Mouse (Mus musculus): ENCODE data around the gene Tmem117. TPM values are rescaled to one million over a fixed set of nuclear protein-coding genes. Genes with fewer than 3 reads are reported as not detected.

The Tmem117 gene
- polyA plus RNA-seq, 1 experiment = 0.42 TPM

GRCm38 (mm10) chr15:95068799-95069198 lies 439.8 kb downstream of the Tmem117 start:
- DNase-seq = no peak
- no peak overlapping the region for H3K27ac ChIP-seq (ENCODE audit: control insufficient read depth, insufficient read depth, low read length)
- no peak overlapping the region for H3K4me3 ChIP-seq (ENCODE audit: control insufficient read depth, insufficient read depth, low read length)
- WGBS = 97% methylated on average over 1 of the region's 1 CpGs
- no peaks in the 10 kb centered on the region for H3K36me3 ChIP-seq (ENCODE audit: control insufficient read depth, insufficient read depth, low read length)
- no peaks in the 10 kb centered on the region for H3K4me1 ChIP-seq (replicated peaks; ENCODE audit: control insufficient read depth, insufficient read depth, low read length)
- no peaks in the 10 kb centered on the region for H3K27me3 ChIP-seq (ENCODE audit: control insufficient read depth, insufficient read depth, low read length)
- TF ChIP-seq POLR2A (IDR thresholded peaks at IDR 0.05; ENCODE audit: control insufficient read depth, extremely low read depth, insufficient read depth, low read length, poor library complexity) (no peak), CTCF (IDR thresholded peaks at IDR 0.05; ENCODE audit: borderline replicate concordance, control insufficient read depth, extremely low read depth, insufficient read depth, low read length, poor library complexity) (no peak)

GRCm38 (mm10) chr15:95070881-95071280 lies 441.8 kb downstream of the Tmem117 start:
- no peak for TF ChIP-seq CTCF (IDR thresholded peaks at IDR 0.05; ENCODE audit: borderline replicate concordance, control insufficient read depth, extremely low read depth, insufficient read depth, low read length, poor library complexity)
- TF ChIP-seq POLR2A (IDR thresholded peaks at IDR 0.05; ENCODE audit: control insufficient read depth, extremely low read depth, insufficient read depth, low read length, poor library complexity) = no peak
- Histone ChIP-seq H3K4me1 (replicated peaks; ENCODE audit: control insufficient read depth, insufficient read depth, low read length) (no peaks in the 10 kb centered on the region), H3K36me3 (ENCODE audit: control insufficient read depth, insufficient read depth, low read length) (no peaks in the 10 kb centered on the region), H3K27me3 (ENCODE audit: control insufficient read depth, insufficient read depth, low read length) (no peaks in the 10 kb centered on the region), H3K27ac (ENCODE audit: control insufficient read depth, insufficient read depth, low read length) (no peak overlapping the region), H3K4me3 (ENCODE audit: control insufficient read depth, insufficient read depth, low read length) (no peak overlapping the region)
- no peak for DNase-seq
- WGBS = 92% methylated on average over 7 of the region's 7 CpGs

DNA sequence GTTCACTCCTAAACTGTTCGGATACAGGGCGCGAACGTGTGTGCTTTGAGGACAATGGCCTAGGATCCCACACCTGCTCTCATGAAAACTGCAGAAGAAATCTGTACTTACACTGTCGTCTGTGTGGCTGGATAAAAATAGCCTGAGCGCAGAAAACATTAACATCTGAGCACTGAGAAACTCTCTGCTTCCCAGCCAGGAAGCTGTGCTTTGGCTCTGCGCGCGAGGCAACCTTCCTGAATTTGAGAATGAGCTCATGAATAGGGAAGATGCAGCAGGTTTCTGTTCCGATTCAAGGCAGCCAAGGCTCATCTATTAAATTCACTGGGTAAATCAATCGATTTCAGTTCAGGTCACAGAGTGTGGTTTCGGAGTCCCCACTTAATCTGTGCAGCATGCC lies 446.3 kb downstream of the Tmem117 start:
- DNase-seq = no peak

GRCm38 (mm10) chr15:95081654-95082053 lies 452.6 kb downstream of the Tmem117 start:
- no peak overlapping the region for H3K27ac ChIP-seq (ENCODE audit: control insufficient read depth, insufficient read depth, low read length)
- no peaks in the 10 kb centered on the region for H3K4me1 ChIP-seq (replicated peaks; ENCODE audit: control insufficient read depth, insufficient read depth, low read length)
- no peaks in the 10 kb centered on the region for H3K36me3 ChIP-seq (ENCODE audit: control insufficient read depth, insufficient read depth, low read length)
- TF ChIP-seq POLR2A (IDR thresholded peaks at IDR 0.05; ENCODE audit: control insufficient read depth, extremely low read depth, insufficient read depth, low read length, poor library complexity) (no peak), CTCF (IDR thresholded peaks at IDR 0.05; ENCODE audit: borderline replicate concordance, control insufficient read depth, extremely low read depth, insufficient read depth, low read length, poor library complexity) (no peak)
- H3K4me3 ChIP-seq (ENCODE audit: control insufficient read depth, insufficient read depth, low read length) = no peak overlapping the region
- WGBS = 96% methylated on average over 11 of the region's 11 CpGs
- H3K27me3 ChIP-seq (ENCODE audit: control insufficient read depth, insufficient read depth, low read length) = no peaks in the 10 kb centered on the region
- DNase-seq = no peak

More for the DNA sequence above, 446.3 kb downstream of the Tmem117 start:
- WGBS = 92% methylated on average over 12 of the region's 12 CpGs
- TF ChIP-seq CTCF (IDR thresholded peaks at IDR 0.05; ENCODE audit: borderline replicate concordance, control insufficient read depth, extremely low read depth, insufficient read depth, low read length, poor library complexity) = no peak
- H3K4me1 ChIP-seq (replicated peaks; ENCODE audit: control insufficient read depth, insufficient read depth, low read length) = no peaks in the 10 kb centered on the region
- no peaks in the 10 kb centered on the region for H3K36me3 ChIP-seq (ENCODE audit: control insufficient read depth, insufficient read depth, low read length)
- no peak overlapping the region for H3K4me3 ChIP-seq (ENCODE audit: control insufficient read depth, insufficient read depth, low read length)
- no peaks in the 10 kb centered on the region for H3K27me3 ChIP-seq (ENCODE audit: control insufficient read depth, insufficient read depth, low read length)
- no peak overlapping the region for H3K27ac ChIP-seq (ENCODE audit: control insufficient read depth, insufficient read depth, low read length)

DNA sequence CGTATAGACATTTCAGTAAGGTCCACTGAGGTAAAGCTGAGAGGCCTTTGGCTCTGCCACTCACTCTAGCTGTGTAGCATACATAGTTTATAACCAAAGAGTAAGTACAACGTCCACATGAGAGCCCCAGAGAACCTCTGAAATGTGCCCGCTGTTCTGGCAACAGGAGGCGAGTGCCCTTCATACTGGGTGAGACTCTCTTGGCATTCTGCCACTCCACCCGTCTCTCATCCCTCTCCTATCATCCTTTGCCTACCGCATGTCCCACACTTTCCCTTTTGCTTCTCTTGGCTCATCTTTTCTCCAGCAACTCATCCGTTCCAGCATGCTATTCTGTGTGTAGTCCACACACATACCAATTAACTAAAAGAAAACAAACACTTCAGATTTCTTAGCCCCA lies 456.9 kb downstream of the Tmem117 start:
- Histone ChIP-seq H3K4me3 (ENCODE audit: control insufficient read depth, insufficient read depth, low read length) (no peak overlapping the region), H3K27ac (ENCODE audit: control insufficient read depth, insufficient read depth, low read length) (no peak overlapping the region), H3K36me3 (ENCODE audit: control insufficient read depth, insufficient read depth, low read length) (no peaks in the 10 kb centered on the region), H3K4me1 (replicated peaks; ENCODE audit: control insufficient read depth, insufficient read depth, low read length) (no peaks in the 10 kb centered on the region), H3K27me3 (ENCODE audit: control insufficient read depth, insufficient read depth, low read length) (no peaks in the 10 kb centered on the region)
- DNase-seq = no peak
- 85% methylated on average over 7 of the region's 7 CpGs for WGBS
- TF ChIP-seq POLR2A (IDR thresholded peaks at IDR 0.05; ENCODE audit: control insufficient read depth, extremely low read depth, insufficient read depth, low read length, poor library complexity) = no peak
- no peak for TF ChIP-seq CTCF (IDR thresholded peaks at IDR 0.05; ENCODE audit: borderline replicate concordance, control insufficient read depth, extremely low read depth, insufficient read depth, low read length, poor library complexity)

DNA sequence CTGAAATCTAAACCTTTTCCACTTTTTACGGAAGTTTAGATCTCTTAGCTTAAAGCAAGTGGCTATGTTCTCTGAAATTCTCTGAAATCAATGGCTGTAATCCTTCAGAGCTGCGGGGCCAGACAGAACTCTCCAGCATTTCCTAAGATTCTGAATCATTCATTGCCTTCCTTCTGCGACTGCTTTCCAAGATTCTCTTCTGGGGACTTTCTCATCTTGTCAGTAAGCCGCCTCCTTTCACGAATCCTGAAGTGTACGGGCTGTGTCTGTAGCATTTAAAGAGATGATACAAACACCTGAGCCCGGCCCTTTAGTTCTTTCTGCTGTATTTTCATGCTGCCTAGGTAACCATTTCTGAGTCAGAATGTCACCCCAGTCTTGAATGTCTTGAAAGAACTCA lies 471.1 kb downstream of the Tmem117 start:
- no peak overlapping the region for H3K4me3 ChIP-seq (ENCODE audit: control insufficient read depth, insufficient read depth, low read length)
- no peak overlapping the region for H3K27ac ChIP-seq (ENCODE audit: control insufficient read depth, insufficient read depth, low read length)
- no peaks in the 10 kb centered on the region for H3K36me3 ChIP-seq (ENCODE audit: control insufficient read depth, insufficient read depth, low read length)
- 89% methylated on average over 7 of the region's 7 CpGs for WGBS
- DNase-seq = no peak
- no peak for TF ChIP-seq CTCF (IDR thresholded peaks at IDR 0.05; ENCODE audit: borderline replicate concordance, control insufficient read depth, extremely low read depth, insufficient read depth, low read length, poor library complexity)
- TF ChIP-seq POLR2A (IDR thresholded peaks at IDR 0.05; ENCODE audit: control insufficient read depth, extremely low read depth, insufficient read depth, low read length, poor library complexity) = no peak
- H3K4me1 ChIP-seq (replicated peaks; ENCODE audit: control insufficient read depth, insufficient read depth, low read length) = no peaks in the 10 kb centered on the region
- H3K27me3 ChIP-seq (ENCODE audit: control insufficient read depth, insufficient read depth, low read length) = no peaks in the 10 kb centered on the region

GRCm38 (mm10) chr15:95101522-95101921 lies 472.5 kb downstream of the Tmem117 start:
- no peak overlapping the region for H3K27ac ChIP-seq (ENCODE audit: control insufficient read depth, insufficient read depth, low read length)
- H3K27me3 ChIP-seq (ENCODE audit: control insufficient read depth, insufficient read depth, low read length) = no peaks in the 10 kb centered on the region
- no peaks in the 10 kb centered on the region for H3K36me3 ChIP-seq (ENCODE audit: control insufficient read depth, insufficient read depth, low read length)
- no peak for DNase-seq
- no peak for TF ChIP-seq POLR2A (IDR thresholded peaks at IDR 0.05; ENCODE audit: control insufficient read depth, extremely low read depth, insufficient read depth, low read length, poor library complexity)
- TF ChIP-seq CTCF (IDR thresholded peaks at IDR 0.05; ENCODE audit: borderline replicate concordance, control insufficient read depth, extremely low read depth, insufficient read depth, low read length, poor library complexity) = no peak
- no peak overlapping the region for H3K4me3 ChIP-seq (ENCODE audit: control insufficient read depth, insufficient read depth, low read length)
- no peaks in the 10 kb centered on the region for H3K4me1 ChIP-seq (replicated peaks; ENCODE audit: control insufficient read depth, insufficient read depth, low read length)
